Mouse (Mus musculus) heart, embryonic 16.5 days (tissue): ENCODE data around the gene Elovl1. TPM values are rescaled to one million over a fixed set of nuclear protein-coding genes. Genes with fewer than 3 reads are reported as not detected.
A peak's percentile ranks its signal among the peaks of the same experiment; 100 is the strongest.

Experiments used
- ATAC-seq: fragments of 200-750 bp; cut with Nextera tagmentation; replicated peaks from 2 replicates; pipeline ENCODE4 v1.8.0; 2017; ENCODE audit warnings: moderate number of reproducible peaks; ENCODE audit not compliant: insufficient read depth, low FRiP score; ENCODE audit errors: extremely low read depth
- H3K27ac ChIP-seq: fragments of 300-500 bp; sonication (generic); 2 replicates; pipeline ENCODE4 v1.5.1; 2014; ENCODE audit warnings: mild to moderate bottlenecking, low read length, control low read depth, moderate library complexity
- H3K27me3 ChIP-seq: fragments of 300-500 bp; sonication (generic); 2 replicates; pipeline ENCODE4 v1.6.1; 2014; ENCODE audit warnings: low read length, mixed read lengths; ENCODE audit not compliant: control insufficient read depth, insufficient read depth
- H3K36me3 ChIP-seq: fragments of 300-500 bp; sonication (generic); 2 replicates; pipeline ENCODE4 v1.6.1; 2014; ENCODE audit not compliant: control insufficient read depth, insufficient read depth
- H3K4me1 ChIP-seq: fragments of 300-500 bp; sonication (generic); 2 replicates; pipeline ENCODE4 v1.6.1; 2014; ENCODE audit warnings: low read length, mixed read lengths; ENCODE audit not compliant: control insufficient read depth, insufficient read depth
- H3K4me2 ChIP-seq: fragments of 300-500 bp; sonication (generic); 2 replicates; pipeline ENCODE4 v1.6.1; 2014; ENCODE audit warnings: low read depth, mild to moderate bottlenecking, control low read depth, low read length
- H3K4me3 ChIP-seq: fragments of 300-500 bp; sonication (generic); 2 replicates; pipeline ENCODE4 v1.5.1; 2014; ENCODE audit warnings: mild to moderate bottlenecking, control low read depth, low read length
- H3K9ac ChIP-seq: fragments of 300-500 bp; sonication (generic); 2 replicates; pipeline ENCODE4 v1.6.1; 2014; ENCODE audit warnings: low read length, control low read depth
- H3K9me3 ChIP-seq: fragments of 300-500 bp; sonication (generic); replicated peaks from 2 replicates; pipeline ENCODE4 v1.6.1; 2016; ENCODE audit warnings: low read length; ENCODE audit not compliant: control insufficient read depth
- WGBS: fragments of 180-500 bp; shearing (Covaris S2); extraction: QIAGEN DNeasy Blood & Tissue Kit; methylation state at CpG from one replicate; pipeline ENCODE4 v1.1.7; 2014; 5-methylcytosine and 5-hydroxymethylcytosine counted together
- polyA plus RNA-seq: library from polyadenylated mRNA; unstranded; fragments of >200 nt; fragmentation: Nextera tagmentation; extraction: Ambion mirVana; gene quantifications from 2 replicates; pipeline ENCODE4 v1.2.1, GENCODE M21; 2015

The Elovl1 gene
- polyA plus RNA-seq, 1 experiment from 2014 or later, result 66.5 TPM

- Histone ChIP-seq H3K27me3 (no peaks in the 10 kb centered on the region), H3K9ac (no peak overlapping the region), H3K4me3 (no peak overlapping the region), H3K36me3 (no peaks in the 10 kb centered on the region), H3K27ac (no peak overlapping the region), H3K4me2 (no peak overlapping the region), H3K9me3 (no peaks in the 10 kb centered on the region), H3K4me1 (peaks cover 6% of the 10 kb centered on the region)
- ATAC-seq, result no peak
- WGBS, result 77% methylated on average over 10 of the region's 10 CpGs
Observed at GRCm38 (mm10) chr4:118445088-118445487, 17.2 kb downstream of the Elovl1 start.

GRCm38 (mm10) chr4:118445781-118446414, 18.0 kb downstream of the Elovl1 start:
- Histone ChIP-seq H3K36me3 (no peaks in the 10 kb centered on the region), H3K4me1 (peaks cover 6% of the 10 kb centered on the region), H3K27me3 (no peaks in the 10 kb centered on the region), H3K9me3 (no peaks in the 10 kb centered on the region), H3K4me3 (peak overlapping the region; percentile 31), H3K4me2 (peak overlapping the region; percentile 60), H3K27ac (no peak overlapping the region), H3K9ac (peak overlapping the region; percentile 26)
- 17% methylated on average over 18 of the region's 18 CpGs for WGBS
- peak; percentile 73 for ATAC-seq

DNA sequence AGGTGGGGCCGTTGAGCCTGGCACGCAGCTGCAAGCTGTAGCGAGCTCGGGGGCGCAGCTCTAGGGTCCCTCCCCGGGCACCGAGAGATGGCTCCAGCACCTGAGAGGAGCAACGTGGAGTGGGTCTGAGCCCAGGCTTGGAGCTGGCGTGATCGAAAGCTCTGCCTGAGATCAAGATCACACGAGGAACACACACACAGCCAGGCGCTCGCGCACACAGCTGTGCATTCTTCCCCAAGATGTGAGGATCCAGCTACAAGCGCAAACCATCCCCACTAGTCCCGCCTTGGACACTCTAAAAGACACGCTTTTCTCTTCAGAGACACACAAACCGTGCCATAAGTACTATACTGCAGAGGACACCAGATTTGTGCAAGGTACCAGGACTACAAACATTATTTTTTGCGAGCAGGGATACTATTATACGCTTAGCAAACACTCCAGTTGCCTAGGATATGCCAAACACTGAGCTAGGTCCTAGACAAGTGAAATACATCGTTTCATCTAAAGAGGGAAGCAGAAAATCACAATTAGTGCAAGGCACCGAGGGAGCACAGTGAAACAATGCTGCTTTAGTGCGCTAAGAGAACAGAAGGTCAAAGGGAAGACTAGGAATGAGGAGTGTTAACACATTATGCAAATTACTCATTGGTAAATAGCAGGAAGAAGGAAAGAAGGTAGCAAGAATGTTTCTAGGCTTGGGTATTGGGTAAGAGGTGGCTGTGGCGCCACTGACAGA, 18.7 kb downstream of the Elovl1 start:
- WGBS, result 33% methylated on average over 24 of the region's 24 CpGs
- peak overlapping the region; percentile 31 for H3K4me3 ChIP-seq
- peak overlapping the region; percentile 60 for H3K4me2 ChIP-seq
- no peaks in the 10 kb centered on the region for H3K36me3 ChIP-seq
- peaks cover 6% of the 10 kb centered on the region for H3K4me1 ChIP-seq
- H3K9ac ChIP-seq, result peak overlapping the region; percentile 26
- H3K27ac ChIP-seq, result no peak overlapping the region
- H3K9me3 ChIP-seq, result no peaks in the 10 kb centered on the region
- no peaks in the 10 kb centered on the region for H3K27me3 ChIP-seq
- no peak for ATAC-seq

- H3K4me3 ChIP-seq, result no peak within 1 kb of the TSS
- no peak within 1 kb of the TSS for H3K9ac ChIP-seq
- ATAC-seq, result no peak
- H3K4me1 ChIP-seq, result no peaks in the 10 kb centered on the region
- 64% methylated on average over 9 of the region's 9 CpGs for WGBS
- no peaks in the 10 kb centered on the region for H3K9me3 ChIP-seq
- H3K4me2 ChIP-seq, result no peak within 1 kb of the TSS
- H3K27me3 ChIP-seq, result no peaks in the 10 kb centered on the region
- H3K36me3 ChIP-seq, result no peaks in the 10 kb centered on the region
- H3K27ac ChIP-seq, result no peak within 1 kb of the TSS
Observed at GRCm38 (mm10) chr4:118457345-118457975, 29.6 kb downstream of the Elovl1 start, which contains the start of gene Mpl. Gene Mpl (minus strand): TSS chr4:118457513.

- no peaks in the 10 kb centered on the region for H3K27me3 ChIP-seq
- no peak for ATAC-seq
- H3K27ac ChIP-seq, result no peak overlapping the region
- H3K4me1 ChIP-seq, result no peaks in the 10 kb centered on the region
- no peak overlapping the region for H3K4me2 ChIP-seq
- H3K9ac ChIP-seq, result no peak overlapping the region
- H3K4me3 ChIP-seq, result no peak overlapping the region
- H3K9me3 ChIP-seq, result 0 out of 2 replicates have a peak, but pooled peaks cover 4% of the 10 kb centered on the region
- 76% methylated on average over 3 of the region's 3 CpGs for WGBS
- H3K36me3 ChIP-seq, result no peaks in the 10 kb centered on the region
Observed at GRCm38 (mm10) chr4:118464956-118465355, 37.1 kb downstream of the Elovl1 start.

- Histone ChIP-seq H3K9ac (no peak overlapping the region), H3K27me3 (no peaks in the 10 kb centered on the region), H3K4me3 (no peak overlapping the region), H3K27ac (no peak overlapping the region), H3K9me3 (0 out of 2 replicates have a peak, but pooled peaks cover 4% of the 10 kb centered on the region), H3K36me3 (no peaks in the 10 kb centered on the region), H3K4me2 (no peak overlapping the region), H3K4me1 (no peaks in the 10 kb centered on the region)
- peak; percentile 73 for ATAC-seq
- 33% methylated on average over 11 of the region's 11 CpGs for WGBS
Observed at GRCm38 (mm10) chr4:118465697-118466163, 37.8 kb downstream of the Elovl1 start.

DNA sequence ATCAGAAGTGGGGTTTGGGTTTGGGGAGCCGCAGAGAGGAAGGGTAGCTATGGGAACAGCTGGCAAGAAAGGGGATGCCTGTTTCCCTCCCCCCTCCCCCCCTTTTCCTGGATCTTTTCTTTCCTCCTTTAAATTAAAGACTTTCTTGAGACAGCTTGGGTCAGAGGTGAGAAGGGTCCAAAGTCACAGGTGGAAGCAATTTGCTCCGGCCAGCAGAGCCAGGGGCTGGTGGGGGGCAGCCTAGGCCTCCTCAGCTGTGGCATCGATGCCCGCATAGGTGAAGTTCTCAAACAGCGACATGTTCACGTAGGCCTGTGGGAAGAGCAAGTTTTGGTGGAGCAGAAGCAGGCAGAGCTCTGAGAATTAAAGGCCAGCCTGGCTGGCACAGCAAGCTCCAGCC, 43.4 kb downstream of the Elovl1 start:
- H3K9me3 ChIP-seq, result 0 out of 2 replicates have a peak, but pooled peaks cover 4% of the 10 kb centered on the region
- no peaks in the 10 kb centered on the region for H3K27me3 ChIP-seq
- no peak overlapping the region for H3K9ac ChIP-seq
- no peak overlapping the region for H3K27ac ChIP-seq
- no peak overlapping the region for H3K4me3 ChIP-seq
- WGBS, result 85% methylated on average over 6 of the region's 6 CpGs
- no peak for ATAC-seq
- no peaks in the 10 kb centered on the region for H3K4me1 ChIP-seq
- no peak overlapping the region for H3K4me2 ChIP-seq
- no peaks in the 10 kb centered on the region for H3K36me3 ChIP-seq

- 86% methylated on average over 11 of the region's 11 CpGs for WGBS
- Histone ChIP-seq H3K36me3 (no peaks in the 10 kb centered on the region), H3K27me3 (no peaks in the 10 kb centered on the region), H3K4me3 (no peak overlapping the region), H3K27ac (no peak overlapping the region), H3K9me3 (0 out of 2 replicates have a peak, but pooled peaks cover 4% of the 10 kb centered on the region), H3K9ac (no peak overlapping the region), H3K4me1 (no peaks in the 10 kb centered on the region), H3K4me2 (no peak overlapping the region)
- ATAC-seq, result no peak
Observed at GRCm38 (mm10) chr4:118472687-118473086, 44.8 kb downstream of the Elovl1 start.
